ENCODE assay signal across 8 mouse cellular contexts in genomic region chr9:121348476-121348875, GRCm38 (mm10). TPM values are rescaled to one million over a fixed set of nuclear protein-coding genes. Genes with fewer than 3 reads are reported as not detected.
DNase-seq lines count a peak whose midpoint lies in the region; ATAC-seq and TF ChIP-seq lines count a peak whose summit lies in the region.

No protein-coding gene starts in this region.

- H3K4me1 ChIP-seq in forebrain, embryonic 15.5 days = peaks cover 44% of the 10 kb centered on the region

- H3K9ac ChIP-seq in forebrain, embryonic 15.5 days (replicated peaks) = no peak overlapping the region

- H3K4me2 ChIP-seq in forebrain, embryonic 15.5 days (replicated peaks) = no peak overlapping the region
- peak overlapping the region; percentile 52 for H3K4me2 ChIP-seq in myocyte (ENCODE audit: low read depth)

- H3K36me3 ChIP-seq in forebrain, embryonic 15.5 days = no peaks in the 10 kb centered on the region
- H3K36me3 ChIP-seq in myocyte (ENCODE audit: control insufficient read depth, insufficient read depth) = no peaks in the 10 kb centered on the region

- H3K9me3 ChIP-seq in forebrain, embryonic 15.5 days = no peaks in the 10 kb centered on the region

- intact Hi-C loops in left cerebral cortex, adult 2 months (cut with DNase I) = loop anchor here (2.0 kb wide), 1 partner anchor 30 kb away; no protein-coding TSS in a partner anchor

- 5% methylated on average over 5 of the region's 5 CpGs for WGBS in forebrain, embryonic 15.5 days

- DNase-seq in left cerebral cortex, adult 2 months (ENCODE audit: extremely low spot score in 1 of 2, low spot score in 2 of 2) = no peak
- DNase-seq in left cerebral cortex, adult 9 months (ENCODE audit: low spot score in 2 of 2) = no peak
- peak; percentile 56 to 84 for DNase-seq in kidney, postnatal 25 days
- DNase-seq in adrenal gland, postnatal 4 days (ENCODE audit: low spot score in 2 of 2) = no peak

- peaks cover 76% of the 10 kb centered on the region for H3K79me2 ChIP-seq in myocyte (ENCODE audit: control insufficient read depth, insufficient read depth)

- no peaks in the 10 kb centered on the region for H3K27me3 ChIP-seq in forebrain, embryonic 15.5 days
- no peaks in the 10 kb centered on the region for H3K27me3 ChIP-seq in myocyte (ENCODE audit: control insufficient read depth, insufficient read depth, insufficient read length)

- no peak for TF ChIP-seq CTCF in left cerebral cortex, adult 2 months (IDR thresholded peaks at IDR 0.05)

- no peak overlapping the region for H3ac ChIP-seq in myocyte (ENCODE audit: control insufficient read depth, insufficient read length)

- ATAC-seq in forebrain, embryonic 15.5 days (replicated peaks) = peak; percentile 55
- no peak for ATAC-seq in megakaryocyte progenitor cell, adult 5-6 weeks (replicated peaks; ENCODE audit: poor library complexity)
- ATAC-seq in megakaryocyte-erythroid progenitor cell, adult 5-6 weeks (replicated peaks; ENCODE audit: low FRiP score, low TSS enrichment, poor library complexity, severe bottlenecking) = no peak

- H3K27ac ChIP-seq in left cerebral cortex, adult 2 months = peak overlapping the region; percentile 82
- peak overlapping the region; percentile 69 for H3K27ac ChIP-seq in forebrain, embryonic 15.5 days (replicated peaks)

- no peak overlapping the region for H3K4me3 ChIP-seq in left cerebral cortex, adult 2 months
- H3K4me3 ChIP-seq in forebrain, embryonic 15.5 days = no peak overlapping the region
- no peak overlapping the region for H3K4me3 ChIP-seq in myocyte

- peak; percentile 34 for TF ChIP-seq POLR2A in myocyte (IDR thresholded peaks at IDR 0.05; ENCODE audit: insufficient read length, low read depth)

TF ChIP-seq in myocyte, 11 proteins besides CTCF, POLR2A, EP300 and RAD21:
- TF ChIP-seq TCF12 (IDR thresholded peaks at IDR 0.05; ENCODE audit: insufficient read depth, poor library complexity, severe bottlenecking) = no peak

RNA-seq across cellular contexts. Expression of gene Trak1, which starts 51.2 kb away (rescaled TPM):
- total RNA-seq in left cerebral cortex, adult 2 months (2021) = 100 to 1,000 TPM; 247 to 298 TPM
- polyA plus RNA-seq in forebrain, embryonic 15.5 days (2015; fragmentation: Nextera tagmentation; extraction: Ambion mirVana) = 75.8 and 78.7 TPM in 2 replicates
- polyA plus RNA-seq in myocyte (2012; fragmentation: generic; extraction: Trizol) = 60.8 TPM
- total RNA-seq in adrenal gland, postnatal 4 days (2021) = 10 to 100 TPM; 76.0 to 83.4 TPM
- 30.2 and 33.4 TPM in 2 replicates for total RNA-seq in megakaryocyte progenitor cell, adult 5-6 weeks (2015)
- total RNA-seq in megakaryocyte progenitor cell, adult 5-6 weeks (2017) = 21.0 and 24.0 TPM in 2 replicates
- total RNA-seq in megakaryocyte-erythroid progenitor cell, adult 5-6 weeks (2014; fragmentation: Nextera tagmentation) = 45.6 and 50.2 TPM in 2 replicates
- 14.2 and 23.2 TPM in 2 replicates for total RNA-seq in megakaryocyte-erythroid progenitor cell, adult 5-6 weeks (2017)

Comparison
In these comparisons a context has a peak if more than half of its experiments do, and no peak if none do; other contexts are left out.
1. DNase-seq: peak in kidney, postnatal 25 days (2 of 2); none in left cerebral cortex, adult 2 months (0 of 2), left cerebral cortex, adult 9 months (0 of 2) and adrenal gland, postnatal 4 days (0 of 2).